Mouse (Mus musculus): Measurements from ENCODE around the gene Zdhhc20.
"Not testable (repeated sequence)": the region's sequence is repeated elsewhere in the genome, so short reads cannot be mapped to it uniquely, and the experiment has no call there.

Zdhhc20 gene

GRCm38 (mm10) chr14:57890011-57890842 lies at the start of gene Zdhhc20:
Gene Zdhhc20 (minus strand): TSS chr14:57890276.
- DNase-seq: peak; percentile 93

- no peak for DNase-seq
These were observed 47.2 kb upstream of the Zdhhc20 start for GRCm38 (mm10) chr14:57937297-57937696.

- DNase-seq: no peak
These were observed 44.6 kb upstream of the Zdhhc20 start for GRCm38 (mm10) chr14:57934666-57935065.

- DNase-seq: no peak
These were observed 43.5 kb upstream of the Zdhhc20 start for GRCm38 (mm10) chr14:57933608-57934007.

- DNase-seq: no peak
These were observed 42.9 kb upstream of the Zdhhc20 start for GRCm38 (mm10) chr14:57932881-57933443.

GRCm38 (mm10) chr14:57921428-57922131 lies 31.5 kb upstream of the Zdhhc20 start:
- DNase-seq: no peak

- DNase-seq: no peak
These were observed 30.7 kb upstream of the Zdhhc20 start for GRCm38 (mm10) chr14:57920568-57921310.

GRCm38 (mm10) chr14:57919148-57919875 lies 29.2 kb upstream of the Zdhhc20 start:
- no peak for DNase-seq

GRCm38 (mm10) chr14:57915341-57915740 lies 25.3 kb upstream of the Zdhhc20 start:
- DNase-seq: no peak

GRCm38 (mm10) chr14:57912211-57913007 lies 22.3 kb upstream of the Zdhhc20 start:
- not testable (repeated sequence) for DNase-seq

GRCm38 (mm10) chr14:57911787-57912186 lies 21.7 kb upstream of the Zdhhc20 start:
- not testable (repeated sequence) for DNase-seq

- DNase-seq: no peak
These were observed 21.2 kb upstream of the Zdhhc20 start for GRCm38 (mm10) chr14:57911316-57911715.

- peak; percentile 84 for DNase-seq
These were observed 20.5 kb upstream of the Zdhhc20 start for GRCm38 (mm10) chr14:57910501-57911068.

- DNase-seq: no peak
These were observed 19.2 kb upstream of the Zdhhc20 start for GRCm38 (mm10) chr14:57909297-57909696.

- DNase-seq: no peak
These were observed 18.4 kb upstream of the Zdhhc20 start for GRCm38 (mm10) chr14:57908431-57908830.

GRCm38 (mm10) chr14:57901998-57902397 lies 11.9 kb upstream of the Zdhhc20 start:
- DNase-seq: no peak

- DNase-seq: no peak
These were observed 6.8 kb upstream of the Zdhhc20 start for GRCm38 (mm10) chr14:57896882-57897281.

- DNase-seq: not testable (repeated sequence)
These were observed 6.2 kb upstream of the Zdhhc20 start for GRCm38 (mm10) chr14:57896088-57896871.

- no peak for DNase-seq
These were observed 4.3 kb upstream of the Zdhhc20 start for GRCm38 (mm10) chr14:57894346-57894745.

GRCm38 (mm10) chr14:57892961-57893360 lies 2.9 kb upstream of the Zdhhc20 start:
- DNase-seq: no peak
